Mouse (Mus musculus): Measurements from ENCODE around the gene Skp1a.
A peak's percentile ranks its signal among the peaks of the same experiment; 100 is the strongest.

The Skp1a gene

DNA sequence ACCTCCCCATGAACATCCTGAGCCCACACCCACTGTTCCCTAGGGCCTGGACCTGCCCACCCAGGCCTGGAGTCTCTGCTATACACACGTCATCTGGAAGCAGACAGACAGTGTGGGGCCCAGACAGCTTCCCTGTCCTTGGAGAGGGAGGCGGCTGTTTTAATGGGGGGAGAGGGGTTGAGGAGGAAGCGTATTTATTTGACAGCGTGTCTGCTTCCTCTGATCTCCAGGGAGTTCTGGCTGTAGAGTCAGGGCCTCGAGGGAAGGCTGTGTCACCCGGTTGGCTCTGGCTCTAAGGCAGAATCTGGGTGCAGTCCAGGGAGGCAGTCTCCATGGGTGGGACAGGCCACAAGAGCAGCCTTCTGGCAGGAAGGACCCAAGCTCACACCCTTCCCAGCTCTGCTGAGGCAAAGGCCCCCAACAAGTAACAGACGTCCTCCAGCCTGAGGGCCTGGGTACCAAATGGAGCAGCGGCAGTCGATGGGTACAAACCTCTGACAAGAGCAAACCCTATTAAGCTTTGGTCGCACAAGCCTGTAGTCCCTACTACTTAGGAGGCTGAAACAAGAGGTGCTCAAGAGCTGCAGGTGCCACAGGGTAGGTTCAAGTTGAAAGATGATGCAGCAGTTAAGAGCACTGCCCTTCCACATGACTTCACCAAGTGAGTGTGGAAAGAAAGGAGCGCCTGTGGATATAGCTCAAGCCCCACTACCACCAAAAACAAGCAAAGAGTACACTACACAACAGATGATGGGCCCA lies 41.6 kb downstream of the Skp1a start:
- H3K9me3 ChIP-seq (ENCODE audit: low read length): no peaks in the 10 kb centered on the region
- H3K4me1 ChIP-seq (replicated peaks; ENCODE audit: low read depth, low read length): peaks cover 78% of the 10 kb centered on the region
- no peak overlapping the region for H3K4me3 ChIP-seq (replicated peaks; ENCODE audit: low read length)
- TF ChIP-seq POU5F1 (IDR thresholded peaks at IDR 0.05; ENCODE audit: borderline replicate concordance, low read length) (no peak), CTCF (conservative IDR thresholded peaks at IDR 0.05; ENCODE audit: low read length) (no peak), NANOG (IDR thresholded peaks at IDR 0.05; ENCODE audit: borderline replicate concordance, low read length) (no peak)
- H3K27me3 ChIP-seq (ENCODE audit: insufficient read depth, low read length): no peaks in the 10 kb centered on the region
- peaks cover 89% of the 10 kb centered on the region for H3K36me3 ChIP-seq (ENCODE audit: insufficient read depth, low read length)

DNA sequence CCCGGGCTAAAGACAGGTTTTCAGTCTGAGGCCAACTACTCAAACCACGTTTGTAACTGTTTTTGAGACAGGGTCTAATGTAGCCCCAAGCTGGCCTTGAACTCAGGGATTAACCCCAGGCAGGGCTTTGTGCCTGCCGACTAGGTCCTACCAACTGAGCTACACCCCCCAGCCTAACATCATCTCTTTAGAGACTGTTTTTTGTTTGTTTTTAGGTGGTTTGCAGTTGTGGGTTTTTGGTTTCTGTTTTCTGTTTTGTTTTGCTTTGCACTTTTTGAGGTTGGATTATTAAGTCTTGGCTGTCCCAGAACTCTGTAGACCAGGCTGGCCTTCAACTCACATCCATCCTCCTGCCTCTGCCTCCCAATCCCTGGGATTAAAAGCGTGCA lies 42.1 kb downstream of the Skp1a start:
- Histone ChIP-seq H3K9me3 (ENCODE audit: low read length) (no peaks in the 10 kb centered on the region), H3K36me3 (ENCODE audit: insufficient read depth, low read length) (peaks cover 88% of the 10 kb centered on the region), H3K27me3 (ENCODE audit: insufficient read depth, low read length) (no peaks in the 10 kb centered on the region), H3K4me1 (replicated peaks; ENCODE audit: low read depth, low read length) (peaks cover 72% of the 10 kb centered on the region), H3K4me3 (replicated peaks; ENCODE audit: low read length) (peak overlapping the region; percentile 60; the same call in 1 of the 2 replicates)
- TF ChIP-seq NANOG (IDR thresholded peaks at IDR 0.05; ENCODE audit: borderline replicate concordance, low read length) (no peak), CTCF (conservative IDR thresholded peaks at IDR 0.05; ENCODE audit: low read length) (no peak), POU5F1 (IDR thresholded peaks at IDR 0.05; ENCODE audit: borderline replicate concordance, low read length) (no peak)

DNA sequence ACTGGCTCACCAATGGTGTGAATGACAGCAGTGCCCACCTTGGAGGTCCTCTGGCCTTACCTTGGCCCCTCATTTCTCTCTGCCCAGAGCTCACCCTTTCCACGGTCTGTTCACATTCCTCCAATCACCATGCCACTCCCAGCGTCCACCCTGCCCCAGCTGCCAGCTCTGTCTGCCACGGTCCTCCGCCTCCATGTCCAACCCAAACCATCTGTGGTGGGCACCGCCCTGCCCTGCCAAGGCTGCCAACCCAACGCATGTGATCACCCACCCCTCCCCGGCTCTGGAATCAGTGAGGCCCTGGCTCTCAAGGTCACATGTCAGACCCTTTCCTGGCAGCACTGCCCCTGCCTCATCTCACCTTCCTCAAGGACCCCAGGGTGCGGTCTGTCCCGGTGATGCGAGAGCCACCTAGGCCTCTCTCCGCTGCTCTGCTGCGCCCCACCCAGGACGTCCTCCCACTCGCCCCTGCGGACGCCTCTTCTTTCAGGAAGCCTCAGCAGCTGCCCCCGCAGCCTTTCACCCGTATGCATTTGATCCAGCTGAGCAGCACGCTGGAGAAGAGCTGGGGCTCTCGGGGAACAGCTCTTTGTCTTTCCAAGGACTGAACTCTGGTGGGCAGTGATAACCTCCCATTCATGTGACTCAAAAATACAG lies 42.8 kb downstream of the Skp1a start:
- Histone ChIP-seq H3K36me3 (ENCODE audit: insufficient read depth, low read length) (peaks cover 88% of the 10 kb centered on the region), H3K27me3 (ENCODE audit: insufficient read depth, low read length) (no peaks in the 10 kb centered on the region), H3K4me1 (replicated peaks; ENCODE audit: low read depth, low read length) (peaks cover 71% of the 10 kb centered on the region), H3K9me3 (ENCODE audit: low read length) (no peaks in the 10 kb centered on the region), H3K4me3 (replicated peaks; ENCODE audit: low read length) (peak overlapping the region; percentile 60)
- TF ChIP-seq POU5F1 (IDR thresholded peaks at IDR 0.05; ENCODE audit: borderline replicate concordance, low read length): no peak

DNA sequence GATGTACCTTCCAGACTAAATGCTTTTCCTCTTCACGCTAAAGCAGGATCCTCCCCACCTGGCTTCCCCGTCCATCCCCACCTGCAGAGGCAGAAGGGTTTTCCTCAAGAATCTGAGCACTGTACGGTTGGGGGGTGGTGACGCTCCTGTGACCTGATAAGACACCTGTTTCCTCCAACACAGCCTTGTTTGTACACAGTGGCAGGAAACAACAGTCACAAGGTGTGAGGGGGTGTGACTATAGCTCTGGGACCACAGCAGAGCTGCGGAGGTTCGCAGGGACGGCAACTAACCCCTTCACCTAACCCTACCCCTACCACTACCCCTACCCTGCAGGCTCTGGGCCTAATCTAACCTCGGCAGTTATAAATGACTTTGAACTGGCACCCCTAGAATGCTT lies 43.6 kb downstream of the Skp1a start:
- Histone ChIP-seq H3K27me3 (ENCODE audit: insufficient read depth, low read length) (no peaks in the 10 kb centered on the region), H3K36me3 (ENCODE audit: insufficient read depth, low read length) (peaks cover 88% of the 10 kb centered on the region), H3K4me1 (replicated peaks; ENCODE audit: low read depth, low read length) (peaks cover 68% of the 10 kb centered on the region), H3K4me3 (replicated peaks; ENCODE audit: low read length) (peak overlapping the region; percentile 60; the same call in 1 of the 2 replicates), H3K9me3 (ENCODE audit: low read length) (no peaks in the 10 kb centered on the region)
- no peak for TF ChIP-seq CTCF (conservative IDR thresholded peaks at IDR 0.05; ENCODE audit: low read length)
- no peak for TF ChIP-seq NANOG (IDR thresholded peaks at IDR 0.05; ENCODE audit: borderline replicate concordance, low read length)
- TF ChIP-seq POU5F1 (IDR thresholded peaks at IDR 0.05; ENCODE audit: borderline replicate concordance, low read length): no peak

DNA sequence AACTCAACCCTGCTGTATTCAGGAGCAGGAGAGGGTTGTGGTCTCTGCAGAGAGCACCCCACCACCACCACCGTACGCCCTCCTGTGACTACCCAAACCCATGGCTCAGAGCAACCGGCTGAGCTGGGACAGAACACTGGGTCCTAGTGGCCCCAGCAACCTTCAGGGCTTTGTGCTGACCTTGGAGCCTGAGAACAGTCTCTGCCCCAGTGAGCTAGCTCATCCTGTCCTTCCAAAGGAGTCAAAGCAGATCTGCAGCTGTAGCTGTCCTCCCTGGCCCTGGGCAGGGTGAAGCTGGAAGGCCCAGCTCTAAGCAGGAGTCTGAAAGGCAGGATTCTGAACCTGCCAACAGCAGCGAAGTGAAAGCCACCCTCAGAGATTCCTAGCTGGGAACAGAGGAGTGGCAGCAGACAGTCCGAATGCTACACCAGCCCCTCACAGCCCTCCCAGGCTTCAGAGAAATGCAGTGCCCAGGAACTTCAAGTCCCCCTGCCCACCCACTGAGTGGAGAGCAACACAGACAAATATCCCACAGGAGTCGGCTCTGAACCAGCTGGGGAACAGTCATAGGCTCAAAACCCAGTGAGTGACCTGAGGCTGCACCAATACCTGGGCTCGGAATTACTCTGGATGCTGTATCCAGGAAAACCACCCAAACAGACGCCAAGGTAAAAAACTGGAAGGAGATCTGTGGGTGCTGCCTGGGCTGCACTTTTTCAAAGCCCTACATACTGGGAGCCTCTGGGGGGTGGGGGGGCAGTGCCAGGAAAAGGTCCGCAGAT lies 44.2 kb downstream of the Skp1a start:
- Histone ChIP-seq H3K36me3 (ENCODE audit: insufficient read depth, low read length) (peaks cover 88% of the 10 kb centered on the region), H3K4me1 (replicated peaks; ENCODE audit: low read depth, low read length) (peaks cover 72% of the 10 kb centered on the region), H3K27me3 (ENCODE audit: insufficient read depth, low read length) (no peaks in the 10 kb centered on the region), H3K4me3 (replicated peaks; ENCODE audit: low read length) (no peak overlapping the region), H3K9me3 (ENCODE audit: low read length) (no peaks in the 10 kb centered on the region)
- TF ChIP-seq CTCF (conservative IDR thresholded peaks at IDR 0.05; ENCODE audit: low read length) (no peak), NANOG (IDR thresholded peaks at IDR 0.05; ENCODE audit: borderline replicate concordance, low read length) (no peak), POU5F1 (IDR thresholded peaks at IDR 0.05; ENCODE audit: borderline replicate concordance, low read length) (no peak)

DNA sequence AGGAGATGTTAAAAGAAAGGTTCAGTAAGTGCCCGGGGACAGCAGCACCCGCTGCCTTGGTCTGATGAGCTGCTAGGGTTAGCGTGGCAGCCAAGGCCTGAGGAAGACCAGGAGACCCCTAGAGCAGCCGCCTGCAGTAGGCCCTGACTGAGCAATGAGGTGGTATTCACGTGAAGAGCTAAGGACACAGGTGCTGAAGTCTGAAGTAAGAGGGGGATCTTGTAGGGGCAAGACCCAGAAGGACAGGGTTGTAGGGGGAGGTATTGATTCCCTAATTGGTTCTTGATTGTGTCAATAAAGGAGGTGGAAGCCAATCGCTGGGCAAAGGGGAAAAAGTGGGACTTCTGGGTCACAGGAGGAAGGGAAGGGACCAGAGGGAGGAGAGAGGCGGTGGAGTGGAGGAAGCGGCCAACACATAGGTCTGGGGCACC lies 45.2 kb downstream of the Skp1a start:
- Histone ChIP-seq H3K27me3 (ENCODE audit: insufficient read depth, low read length) (peaks cover 7% of the 10 kb centered on the region; the same call in 1 of the 2 replicates), H3K9me3 (ENCODE audit: low read length) (no peaks in the 10 kb centered on the region), H3K4me1 (replicated peaks; ENCODE audit: low read depth, low read length) (peaks cover 78% of the 10 kb centered on the region), H3K4me3 (replicated peaks; ENCODE audit: low read length) (no peak overlapping the region; the same call in 1 of the 2 replicates), H3K36me3 (ENCODE audit: insufficient read depth, low read length) (peaks cover 94% of the 10 kb centered on the region)
- TF ChIP-seq POU5F1 (IDR thresholded peaks at IDR 0.05; ENCODE audit: borderline replicate concordance, low read length) (no peak), NANOG (IDR thresholded peaks at IDR 0.05; ENCODE audit: borderline replicate concordance, low read length) (no peak), CTCF (conservative IDR thresholded peaks at IDR 0.05; ENCODE audit: low read length) (no peak)

DNA sequence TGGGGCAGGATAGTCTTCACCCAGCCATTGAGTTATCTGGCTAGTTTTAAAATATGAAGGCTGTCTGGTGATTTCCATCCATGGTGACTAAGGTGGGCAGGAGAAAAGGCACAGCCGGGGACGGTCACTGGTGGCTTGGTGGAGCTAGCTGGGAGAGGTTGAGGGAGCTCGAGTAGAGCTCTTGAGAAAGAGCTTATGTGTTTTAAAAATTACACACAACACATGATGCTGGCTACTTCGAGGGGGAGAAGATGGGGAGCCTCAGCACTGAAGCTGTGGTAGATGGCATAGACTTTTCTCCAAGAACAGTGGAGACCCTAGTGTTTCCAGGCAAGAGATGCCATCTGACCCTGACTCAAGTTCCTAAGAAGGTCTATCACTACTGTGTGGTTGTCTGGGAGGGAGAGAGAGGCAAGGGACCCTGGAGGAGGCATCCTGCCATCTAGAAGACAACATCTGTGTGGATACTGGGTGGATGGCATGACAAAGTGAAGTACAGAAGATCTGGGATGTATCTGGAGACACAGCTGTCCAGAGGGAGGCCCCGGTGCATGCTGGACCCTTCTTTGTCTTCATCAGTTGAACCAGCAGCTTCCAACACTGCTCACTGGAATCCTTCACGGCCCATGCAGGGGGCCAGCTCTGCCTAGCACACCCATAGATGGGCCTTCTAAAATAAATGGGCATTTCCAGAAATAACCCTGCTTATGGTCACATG lies 45.8 kb downstream of the Skp1a start:
- Histone ChIP-seq H3K9me3 (ENCODE audit: low read length) (no peaks in the 10 kb centered on the region), H3K36me3 (ENCODE audit: insufficient read depth, low read length) (peaks cover 90% of the 10 kb centered on the region), H3K27me3 (ENCODE audit: insufficient read depth, low read length) (peaks cover 7% of the 10 kb centered on the region; the same call in 1 of the 2 replicates), H3K4me1 (replicated peaks; ENCODE audit: low read depth, low read length) (peaks cover 77% of the 10 kb centered on the region), H3K4me3 (replicated peaks; ENCODE audit: low read length) (no peak overlapping the region)
- TF ChIP-seq NANOG (IDR thresholded peaks at IDR 0.05; ENCODE audit: borderline replicate concordance, low read length) (no peak), CTCF (conservative IDR thresholded peaks at IDR 0.05; ENCODE audit: low read length) (no peak), POU5F1 (IDR thresholded peaks at IDR 0.05; ENCODE audit: borderline replicate concordance, low read length) (no peak)

DNA sequence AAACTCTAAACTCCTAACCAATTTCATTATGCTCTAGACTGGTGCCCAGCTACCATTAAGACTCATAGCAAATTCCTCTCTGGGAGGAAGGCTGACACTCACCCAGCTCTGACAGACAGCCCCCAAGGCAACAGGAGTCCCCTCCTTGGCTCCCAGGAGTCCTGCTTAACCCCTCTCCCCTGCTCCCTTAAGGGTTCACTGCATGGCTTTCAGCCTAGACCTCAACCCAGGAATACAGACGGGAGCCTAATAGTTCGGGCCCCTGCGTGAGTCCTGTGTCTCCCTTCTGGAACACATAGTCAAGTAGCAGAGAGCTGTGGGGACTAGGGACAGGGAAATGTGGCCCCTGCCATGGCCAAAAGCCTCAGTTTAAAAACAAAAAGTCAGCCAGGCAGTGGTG lies 46.4 kb downstream of the Skp1a start:
- peaks cover 7% of the 10 kb centered on the region; the same call in 1 of the 2 replicates for H3K27me3 ChIP-seq (ENCODE audit: insufficient read depth, low read length)
- peaks cover 72% of the 10 kb centered on the region for H3K4me1 ChIP-seq (replicated peaks; ENCODE audit: low read depth, low read length)
- no peaks in the 10 kb centered on the region for H3K9me3 ChIP-seq (ENCODE audit: low read length)
- no peak overlapping the region for H3K4me3 ChIP-seq (replicated peaks; ENCODE audit: low read length)
- TF ChIP-seq POU5F1 (IDR thresholded peaks at IDR 0.05; ENCODE audit: borderline replicate concordance, low read length): no peak
- TF ChIP-seq CTCF (conservative IDR thresholded peaks at IDR 0.05; ENCODE audit: low read length): no peak
- TF ChIP-seq NANOG (IDR thresholded peaks at IDR 0.05; ENCODE audit: borderline replicate concordance, low read length): no peak
- H3K36me3 ChIP-seq (ENCODE audit: insufficient read depth, low read length): peaks cover 84% of the 10 kb centered on the region
